In genomic region chr17:79918484-79919004, GRCm38 (mm10) we compare ENCODE assay signal across 10 mouse cellular contexts. TPM values are rescaled to one million over a fixed set of nuclear protein-coding genes. Genes with fewer than 3 reads are reported as not detected.
DNase-seq lines count a peak whose midpoint lies in the region; ATAC-seq lines count a peak whose summit lies in the region.
"Had no signal": no experiment of that assay in that cellular context is flagged by ENCODE, and none has a peak within 500 bp of the region (broad histone marks: within the 10 kb centered on the region; RNA-seq: fewer than 3 reads in every experiment).

No protein-coding gene starts in this region.

- 19% methylated on average over 9 of the region's 9 CpGs for WGBS in heart, embryonic 16.5 days
- 23% methylated on average over 9 of the region's 9 CpGs for WGBS in stomach, embryonic 15.5 days

- H3K9me3 ChIP-seq in heart, embryonic 16.5 days (replicated peaks; ENCODE audit: control insufficient read depth, low read length), result no peaks in the 10 kb centered on the region
- no peaks in the 10 kb centered on the region for H3K9me3 ChIP-seq in stomach, embryonic 15.5 days

- intact Hi-C loops in heart, postnatal 10 days (cut with DNase I), result no loop called here
- intact Hi-C loops in left cerebral cortex, postnatal 10 days (cut with DNase I), result no loop called here

- ATAC-seq in heart, embryonic 16.5 days (replicated peaks; ENCODE audit: extremely low read depth, insufficient read depth, low FRiP score), result no peak
- peak; percentile 83 for ATAC-seq in stomach, embryonic 15.5 days (ENCODE audit: insufficient read depth, low FRiP score, low read depth)
- ATAC-seq: Patski had no signal

- H3K9ac ChIP-seq in heart, embryonic 16.5 days (ENCODE audit: low read length), result no peak overlapping the region
- no peak overlapping the region for H3K9ac ChIP-seq in stomach, embryonic 15.5 days

- H3K27ac ChIP-seq in heart, embryonic 16.5 days (ENCODE audit: low read length), result no peak overlapping the region
- H3K27ac ChIP-seq in brown adipose tissue, adult 24 weeks (replicated peaks; ENCODE audit: low read depth, low read length), result peak overlapping the region; percentile 98
- H3K27ac ChIP-seq in stomach, embryonic 15.5 days, result no peak overlapping the region

- H3K4me1 ChIP-seq in heart, embryonic 16.5 days (ENCODE audit: control insufficient read depth, insufficient read depth, low read length), result peaks cover 5% of the 10 kb centered on the region
- peaks cover 18% of the 10 kb centered on the region; the same call in 1 of the 2 replicates for H3K4me1 ChIP-seq in brown adipose tissue, adult 24 weeks (ENCODE audit: control insufficient read depth, insufficient read depth, insufficient read length, low read length)
- peaks cover 8% of the 10 kb centered on the region; the same call in 1 of the 2 replicates for H3K4me1 ChIP-seq in stomach, embryonic 15.5 days

- no peaks in the 10 kb centered on the region for H3K27me3 ChIP-seq in heart, embryonic 16.5 days (ENCODE audit: control insufficient read depth, insufficient read depth, low read length)
- no peaks in the 10 kb centered on the region for H3K27me3 ChIP-seq in stomach, embryonic 15.5 days (replicated peaks)

- no peak for DNase-seq in heart, postnatal 10 days
- peak; percentile 48 to 84 for DNase-seq in kidney, postnatal 25 days
- no peak for DNase-seq in natural killer cell, adult 2 months (ENCODE audit: low spot score in 2 of 2)
- no peak for DNase-seq in left cerebral cortex, postnatal 10 days (ENCODE audit: extremely low spot score in 1 of 2, low spot score in 2 of 2)
- DNase-seq in T-cell, adult 2 months (ENCODE audit: low spot score), result no peak

- peak overlapping the region; percentile 29 for H3K4me2 ChIP-seq in heart, embryonic 16.5 days (ENCODE audit: low read depth, low read length)
- H3K4me2 ChIP-seq in stomach, embryonic 15.5 days, result peak overlapping the region; percentile 27

- no peak overlapping the region for H3K4me3 ChIP-seq in heart, embryonic 16.5 days (ENCODE audit: low read length)
- no peak overlapping the region for H3K4me3 ChIP-seq in brown adipose tissue, adult 24 weeks (ENCODE audit: insufficient read depth, low read depth, low read length)
- no peak overlapping the region for H3K4me3 ChIP-seq in stomach, embryonic 15.5 days (replicated peaks)
- H3K4me3 ChIP-seq: megakaryocyte, embryonic 14.5 days had no signal

- no peaks in the 10 kb centered on the region for H3K36me3 ChIP-seq in heart, embryonic 16.5 days (ENCODE audit: control insufficient read depth, insufficient read depth)
- no peaks in the 10 kb centered on the region for H3K36me3 ChIP-seq in stomach, embryonic 15.5 days

RNA-seq across cellular contexts. Expression of gene Atl2, which starts 22.6 kb away (rescaled TPM):
- 24.8 and 29.9 TPM in 2 replicates for polyA plus RNA-seq in heart, embryonic 16.5 days (2015; fragmentation: Nextera tagmentation; extraction: Ambion mirVana)
- 10 to 100 TPM; 29.7 to 35.6 TPM for total RNA-seq in heart, postnatal 10 days (2021)
- 38.1 and 50.5 TPM in 2 replicates for polyA plus RNA-seq in brown adipose tissue, adult 24 weeks (2012; ENCODE audit: insufficient read depth, insufficient read length, missing spikeins)
- polyA plus RNA-seq in stomach, embryonic 15.5 days (2015; fragmentation: Nextera tagmentation; extraction: Ambion mirVana), result 41.1 and 42.9 TPM in 2 replicates
- 10 to 100 TPM; 66.6 to 71.3 TPM for total RNA-seq in left cerebral cortex, postnatal 10 days (2021)

Comparison
In these comparisons a context has a peak if more than half of its experiments do, and no peak if none do; other contexts are left out.
1. DNase-seq: peak in kidney, postnatal 25 days (2 of 2); none in heart, postnatal 10 days (0 of 2), natural killer cell, adult 2 months (0 of 2), left cerebral cortex, postnatal 10 days (0 of 2) and T-cell, adult 2 months (single experiment).